Mouse (Mus musculus): Measurements from ENCODE around the gene Tor4a. TPM values are rescaled to one million over a fixed set of nuclear protein-coding genes. Genes with fewer than 3 reads are reported as not detected.

Tor4a gene
- 1.5 and 1.8 TPM in 2 replicates for polyA plus RNA-seq (2016; fragmentation: Nextera tagmentation; extraction: Ambion mirVana)

- Histone ChIP-seq H3K9ac (peak within 1 kb of the TSS; percentile 21; the same call in 1 of the 2 replicates), H3K27ac (no peak within 1 kb of the TSS), H3K4me1 (peaks cover 3% of the 10 kb centered on the region; the same call in 1 of the 2 replicates), H3K4me2 (replicated peaks) (peak within 1 kb of the TSS; percentile 40), H3K27me3 (replicated peaks) (peaks cover 32% of the 10 kb centered on the region), H3K9me3 (no peaks in the 10 kb centered on the region), H3K36me3 (peaks cover 37% of the 10 kb centered on the region), H3K4me3 (no peak within 1 kb of the TSS)
- 14% methylated on average over 8 of the region's 8 CpGs for WGBS
- no peak for ATAC-seq (ENCODE audit: low FRiP score, low read depth)
Observed at GRCm38 (mm10) chr2:25196172-25196954, at the start of gene Tor4a. Gene Tor4a (minus strand): TSS chr2:25196886.

- no peak for ATAC-seq (ENCODE audit: low FRiP score, low read depth)
- 0 out of 2 replicates have a peak overlapping the region, but pooled peaks have one; percentile 94 for H3K4me2 ChIP-seq (replicated peaks)
- no peak overlapping the region for H3K4me3 ChIP-seq
- H3K27me3 ChIP-seq (replicated peaks) = peaks cover 17% of the 10 kb centered on the region
- H3K9ac ChIP-seq = no peak overlapping the region
- 88% methylated on average over 4 of the region's 4 CpGs for WGBS
- peaks cover 40% of the 10 kb centered on the region for H3K36me3 ChIP-seq
- no peak overlapping the region for H3K27ac ChIP-seq
- peaks cover 21% of the 10 kb centered on the region for H3K4me1 ChIP-seq
- no peaks in the 10 kb centered on the region for H3K9me3 ChIP-seq
Observed at GRCm38 (mm10) chr2:25244144-25244543, 47.5 kb upstream of the Tor4a start.

- WGBS = 78% methylated on average over 8 of the region's 8 CpGs
- peak overlapping the region; percentile 94 for H3K4me2 ChIP-seq (replicated peaks)
- no peak for ATAC-seq (ENCODE audit: low FRiP score, low read depth)
- peak overlapping the region; percentile 82; the same call in 1 of the 2 replicates for H3K9ac ChIP-seq
- peaks cover 33% of the 10 kb centered on the region for H3K36me3 ChIP-seq
- H3K27me3 ChIP-seq (replicated peaks) = peaks cover 17% of the 10 kb centered on the region
- no peak overlapping the region for H3K27ac ChIP-seq
- H3K4me1 ChIP-seq = peaks cover 21% of the 10 kb centered on the region
- H3K4me3 ChIP-seq = no peak overlapping the region; the same call in 1 of the 2 replicates
- H3K9me3 ChIP-seq = no peaks in the 10 kb centered on the region
Observed at GRCm38 (mm10) chr2:25243342-25243741, 46.7 kb upstream of the Tor4a start.

- Histone ChIP-seq H3K4me1 (peaks cover 21% of the 10 kb centered on the region), H3K36me3 (peaks cover 22% of the 10 kb centered on the region), H3K27ac (no peak within 1 kb of the TSS), H3K27me3 (replicated peaks) (peaks cover 17% of the 10 kb centered on the region), H3K9ac (peak within 1 kb of the TSS; percentile 82), H3K4me2 (replicated peaks) (peak within 1 kb of the TSS; percentile 94), H3K9me3 (no peaks in the 10 kb centered on the region), H3K4me3 (peak within 1 kb of the TSS; percentile 60)
- ATAC-seq (ENCODE audit: low FRiP score, low read depth) = peak; percentile 39
- WGBS = under 1% methylated on average over 54 of the region's 59 CpGs
Observed at GRCm38 (mm10) chr2:25242101-25242506, 45.4 kb upstream of the Tor4a start, which contains the start of the genes Rnf208 and Cysrt1. Gene Rnf208 (plus strand): TSS chr2:25242255. Gene Cysrt1 (minus strand): TSS chr2:25242452.

- 23% methylated on average over 6 of the region's 6 CpGs for WGBS
- peak; percentile 26 for ATAC-seq (ENCODE audit: low FRiP score, low read depth)
- H3K27ac ChIP-seq = no peak overlapping the region
Observed at GRCm38 (mm10) chr2:25241438-25241775, 44.7 kb upstream of the Tor4a start.

GRCm38 (mm10) chr2:25240723-25241437 lies 44.2 kb upstream of the Tor4a start:
- no peaks in the 10 kb centered on the region for H3K9me3 ChIP-seq
- peak overlapping the region; percentile 60 for H3K4me3 ChIP-seq
- peak overlapping the region; percentile 5; the same call in 1 of the 2 replicates for H3K9ac ChIP-seq
- peaks cover 17% of the 10 kb centered on the region for H3K27me3 ChIP-seq (replicated peaks)
- peak overlapping the region; percentile 94 for H3K4me2 ChIP-seq (replicated peaks)
- no peak overlapping the region for H3K27ac ChIP-seq
- H3K36me3 ChIP-seq = peaks cover 11% of the 10 kb centered on the region
- peak; percentile 69 for ATAC-seq (ENCODE audit: low FRiP score, low read depth)
- 2% methylated on average over 29 of the region's 29 CpGs for WGBS
- H3K4me1 ChIP-seq = peaks cover 21% of the 10 kb centered on the region

More at GRCm38 (mm10) chr2:25241438-25241775, 44.7 kb upstream of the Tor4a start:
- H3K4me1 ChIP-seq = peaks cover 21% of the 10 kb centered on the region
- H3K27me3 ChIP-seq (replicated peaks) = peaks cover 17% of the 10 kb centered on the region
- peak overlapping the region; percentile 82; the same call in 1 of the 2 replicates for H3K9ac ChIP-seq
- H3K36me3 ChIP-seq = peaks cover 16% of the 10 kb centered on the region
- peak overlapping the region; percentile 60 for H3K4me3 ChIP-seq
- no peaks in the 10 kb centered on the region for H3K9me3 ChIP-seq
- peak overlapping the region; percentile 94 for H3K4me2 ChIP-seq (replicated peaks)

- peaks cover 21% of the 10 kb centered on the region for H3K4me1 ChIP-seq
- H3K9me3 ChIP-seq = no peaks in the 10 kb centered on the region
- ATAC-seq (ENCODE audit: low FRiP score, low read depth) = no peak
- H3K4me2 ChIP-seq (replicated peaks) = peak overlapping the region; percentile 94
- WGBS = 48% methylated on average over 8 of the region's 8 CpGs
- no peak overlapping the region for H3K4me3 ChIP-seq
- peaks cover 17% of the 10 kb centered on the region for H3K27me3 ChIP-seq (replicated peaks)
- H3K27ac ChIP-seq = no peak overlapping the region
- H3K36me3 ChIP-seq = peaks cover 5% of the 10 kb centered on the region
- H3K9ac ChIP-seq = no peak overlapping the region
Observed at GRCm38 (mm10) chr2:25240310-25240709, 43.6 kb upstream of the Tor4a start.

- WGBS = 89% methylated on average over 3 of the region's 3 CpGs
- no peak for ATAC-seq (ENCODE audit: low FRiP score, low read depth)
Observed at GRCm38 (mm10) chr2:25239766-25240165, 43.1 kb upstream of the Tor4a start.

GRCm38 (mm10) chr2:25238106-25238505 lies 41.4 kb upstream of the Tor4a start:
- no peak overlapping the region for H3K9ac ChIP-seq
- H3K9me3 ChIP-seq = no peaks in the 10 kb centered on the region
- peaks cover 14% of the 10 kb centered on the region for H3K27me3 ChIP-seq (replicated peaks)
- H3K36me3 ChIP-seq = no peaks in the 10 kb centered on the region
- no peak overlapping the region for H3K27ac ChIP-seq
- ATAC-seq (ENCODE audit: low FRiP score, low read depth) = no peak
- H3K4me1 ChIP-seq = peaks cover 21% of the 10 kb centered on the region
- H3K4me2 ChIP-seq (replicated peaks) = no peak overlapping the region
- no peak overlapping the region for H3K4me3 ChIP-seq

More at GRCm38 (mm10) chr2:25239766-25240165, 43.1 kb upstream of the Tor4a start:
- H3K4me3 ChIP-seq = no peak overlapping the region
- no peak overlapping the region for H3K27ac ChIP-seq
- H3K9ac ChIP-seq = no peak overlapping the region
- peaks cover 17% of the 10 kb centered on the region for H3K27me3 ChIP-seq (replicated peaks)
- no peak overlapping the region for H3K4me2 ChIP-seq (replicated peaks)
- H3K4me1 ChIP-seq = peaks cover 21% of the 10 kb centered on the region
- no peaks in the 10 kb centered on the region for H3K9me3 ChIP-seq
- H3K36me3 ChIP-seq = no peaks in the 10 kb centered on the region

GRCm38 (mm10) chr2:25237522-25237921 lies 40.8 kb upstream of the Tor4a start:
- Histone ChIP-seq H3K4me3 (no peak overlapping the region), H3K27me3 (replicated peaks) (peaks cover 8% of the 10 kb centered on the region), H3K27ac (no peak overlapping the region), H3K9me3 (no peaks in the 10 kb centered on the region), H3K4me1 (peaks cover 15% of the 10 kb centered on the region), H3K4me2 (replicated peaks) (no peak overlapping the region), H3K36me3 (no peaks in the 10 kb centered on the region), H3K9ac (no peak overlapping the region)
- WGBS = 67% methylated on average over 4 of the region's 4 CpGs
- no peak for ATAC-seq (ENCODE audit: low FRiP score, low read depth)

GRCm38 (mm10) chr2:25236614-25237013 lies 39.9 kb upstream of the Tor4a start, which contains the start of gene Rnf224:
Gene Rnf224 (minus strand): TSS chr2:25236787.
- Histone ChIP-seq H3K9me3 (no peaks in the 10 kb centered on the region), H3K4me2 (replicated peaks) (no peak within 1 kb of the TSS), H3K4me1 (peaks cover 7% of the 10 kb centered on the region), H3K4me3 (no peak within 1 kb of the TSS), H3K36me3 (no peaks in the 10 kb centered on the region), H3K9ac (no peak within 1 kb of the TSS), H3K27me3 (replicated peaks) (peaks cover 7% of the 10 kb centered on the region; the same call in 1 of the 2 replicates), H3K27ac (no peak within 1 kb of the TSS)
- WGBS = 41% methylated on average over 8 of the region's 8 CpGs
- ATAC-seq (ENCODE audit: low FRiP score, low read depth) = no peak
